Mouse (Mus musculus) lung, postnatal 0 days (tissue): ENCODE measurements around the gene Alg11. TPM values are rescaled to one million over a fixed set of nuclear protein-coding genes. Genes with fewer than 3 reads are reported as not detected.

Source experiments
- ATAC-seq: fragments of 200-750 bp; cut with Nextera tagmentation; 2 replicates; pipeline ENCODE4 v1.8.0; 2017; ENCODE audit warnings: moderate library complexity
- DNase-seq: peaks from one replicate; pipeline ENCODE4 v3.0.0-alpha.2; 2016; ENCODE audit warnings: low spot score
- H3K27ac ChIP-seq: fragments of 300-500 bp; sonication (generic); 2 replicates; pipeline ENCODE4 v1.5.1; 2014; ENCODE audit warnings: antibody characterized with exemption, mild to moderate bottlenecking, low read length, mixed read lengths
- H3K27me3 ChIP-seq: fragments of 300-500 bp; sonication (generic); replicated peaks from 2 replicates; pipeline ENCODE4 v1.6.1; 2014; ENCODE audit warnings: low read length, mixed read lengths; ENCODE audit not compliant: insufficient read depth
- H3K36me3 ChIP-seq: fragments of 300-500 bp; sonication (generic); 2 replicates; pipeline ENCODE4 v1.6.1; 2014; ENCODE audit warnings: low read length, mixed read lengths; ENCODE audit not compliant: insufficient read depth
- H3K4me1 ChIP-seq: fragments of 300-500 bp; sonication (generic); 2 replicates; pipeline ENCODE4 v1.6.1; 2014; ENCODE audit warnings: antibody characterized with exemption, low read depth, low read length, mixed read lengths; ENCODE audit not compliant: insufficient read depth
- H3K4me2 ChIP-seq: fragments of 300-500 bp; sonication (generic); replicated peaks from 2 replicates; pipeline ENCODE4 v1.6.1; 2014; ENCODE audit warnings: low read depth, mild to moderate bottlenecking, low read length, moderate library complexity, mixed read lengths
- H3K4me3 ChIP-seq: fragments of 300-500 bp; sonication (generic); 2 replicates; pipeline ENCODE4 v1.5.1; 2014; ENCODE audit warnings: low read depth, low read length
- H3K9ac ChIP-seq: fragments of 300-500 bp; sonication (generic); replicated peaks from 2 replicates; pipeline ENCODE4 v1.6.1; 2014; ENCODE audit warnings: low read depth, mild to moderate bottlenecking
- H3K9me3 ChIP-seq: fragments of 300-500 bp; sonication (generic); 2 replicates; pipeline ENCODE4 v1.6.1; 2016; ENCODE audit warnings: low read length, mixed read lengths
- CTCF ChIP-seq: IDR thresholded peaks from 2 replicates; pipeline ENCODE4 v1.5.1; 2016; ENCODE audit warnings: antibody characterized with exemption, mild to moderate bottlenecking
- EP300 ChIP-seq: IDR thresholded peaks from 2 replicates; pipeline ENCODE4 v1.6.1; 2016; ENCODE audit warnings: antibody characterized with exemption, mild to moderate bottlenecking, control low read depth
- WGBS: fragments of 180-500 bp; shearing (Covaris S2); extraction: QIAGEN DNeasy Blood & Tissue Kit; methylation state at CpG from one replicate; pipeline ENCODE4 v1.1.7; 2014; 5-methylcytosine and 5-hydroxymethylcytosine counted together
- polyA plus RNA-seq: library from polyadenylated mRNA; unstranded; fragments of >200 nt; fragmentation: Nextera tagmentation; extraction: Ambion mirVana; gene quantifications from 2 replicates; pipeline ENCODE4 v1.2.1, GENCODE M21; 2015

The Alg11 gene
- polyA plus RNA-seq, 1 experiment from 2014 or later, result 13.6 TPM

GRCm38 (mm10) chr8:22091568-22091967, 31.0 kb downstream of the Alg11 start:
- peak; percentile 24 for DNase-seq
- 44% methylated on average over 8 of the region's 8 CpGs for WGBS
- TF ChIP-seq CTCF, result peak; percentile 46
- TF ChIP-seq EP300, result no peak
- H3K9ac ChIP-seq, result no peak overlapping the region
- no peak for ATAC-seq
- no peaks in the 10 kb centered on the region for H3K4me1 ChIP-seq
- no peak overlapping the region for H3K4me2 ChIP-seq
- H3K4me3 ChIP-seq, result no peak overlapping the region
- H3K27ac ChIP-seq, result no peak overlapping the region
- H3K27me3 ChIP-seq, result no peaks in the 10 kb centered on the region
- H3K9me3 ChIP-seq, result no peaks in the 10 kb centered on the region
- no peaks in the 10 kb centered on the region for H3K36me3 ChIP-seq

GRCm38 (mm10) chr8:22107020-22107419, 46.5 kb downstream of the Alg11 start:
- Histone ChIP-seq H3K9ac (no peak overlapping the region), H3K36me3 (no peaks in the 10 kb centered on the region), H3K27ac (no peak overlapping the region), H3K4me3 (no peak overlapping the region), H3K27me3 (no peaks in the 10 kb centered on the region), H3K9me3 (no peaks in the 10 kb centered on the region), H3K4me2 (no peak overlapping the region), H3K4me1 (no peaks in the 10 kb centered on the region)
- DNase-seq (no peak), ATAC-seq (no peak)
- TF ChIP-seq EP300, result no peak
- no peak for TF ChIP-seq CTCF
- 60% methylated on average over 4 of the region's 4 CpGs for WGBS

Other genes starting within 250 kb of the Alg11 start
- gene Defb50, start 237.2 kb upstream of the Alg11 start, polyA plus RNA-seq, result not detected in 2 replicates
- gene Defb2, start 220.8 kb upstream of the Alg11 start, polyA plus RNA-seq, result not detected in 2 replicates
- gene Defb10, start 201.8 kb upstream of the Alg11 start, polyA plus RNA-seq, result not detected in 2 replicates
- not detected in 2 replicates for gene Defb9, start 175.3 kb upstream of the Alg11 start, polyA plus RNA-seq
- gene Defb11, start 154.3 kb upstream of the Alg11 start, polyA plus RNA-seq, result not detected in 2 replicates
- not detected in 2 replicates for gene Defb15, start 128.0 kb upstream of the Alg11 start, polyA plus RNA-seq
- not detected in 2 replicates for gene Defb35, start 122.4 kb upstream of the Alg11 start, polyA plus RNA-seq
- gene Defb13, start 114.0 kb upstream of the Alg11 start, polyA plus RNA-seq, result not detected in 2 replicates
- gene Fam90a1a, start 102.0 kb upstream of the Alg11 start, polyA plus RNA-seq, result not detected in 2 replicates
- not detected in 2 replicates for gene Ccdc70, start 90.9 kb upstream of the Alg11 start, polyA plus RNA-seq
- gene Atp7b, start 416 bp upstream of the Alg11 start, polyA plus RNA-seq, result 7.3 and 12.0 TPM in 2 replicates
- gene Nek5, start 64.3 kb downstream of the Alg11 start, polyA plus RNA-seq, result 5.2 and 6.9 TPM in 2 replicates
- 3.4 and 3.5 TPM in 2 replicates for gene Nek3, start 105.7 kb downstream of the Alg11 start, polyA plus RNA-seq
- gene Ckap2, start 125.1 kb downstream of the Alg11 start, polyA plus RNA-seq, result 2.8 and 4.5 TPM in 2 replicates
- 36.8 and 41.7 TPM in 2 replicates for gene Vps36, start 132.1 kb downstream of the Alg11 start, polyA plus RNA-seq
- gene Thsd1, start 166.6 kb downstream of the Alg11 start, polyA plus RNA-seq, result 32.0 and 33.3 TPM in 2 replicates
- gene Tpte, start 222.7 kb downstream of the Alg11 start, polyA plus RNA-seq, result not detected in 2 replicates